Mouse (Mus musculus) myocyte (in vitro differentiated cells): ENCODE measurements around the gene Sc5d. TPM values are rescaled to one million over a fixed set of nuclear protein-coding genes. Genes with fewer than 3 reads are reported as not detected.

Source experiments
- H3K27me3 ChIP-seq: one replicate; pipeline ENCODE4 v1.6.1; 2011; ENCODE audit not compliant: control insufficient read depth, insufficient read depth, insufficient read length
- H3K36me3 ChIP-seq: one replicate; pipeline ENCODE4 v1.6.1; 2011; ENCODE audit not compliant: control insufficient read depth, insufficient read depth
- H3K4me2 ChIP-seq: one replicate; pipeline ENCODE4 v1.6.1; 2011; ENCODE audit warnings: low read depth, control low read depth
- H3K4me3 ChIP-seq: one replicate; pipeline ENCODE4 v1.5.1; 2011; ENCODE audit warnings: mild to moderate bottlenecking, control low read depth, moderate library complexity
- H3K79me2 ChIP-seq: one replicate; pipeline ENCODE4 v1.6.1; 2011; ENCODE audit not compliant: control insufficient read depth, insufficient read depth
- H3ac ChIP-seq: one replicate; pipeline ENCODE4 v1.6.1; 2011; ENCODE audit not compliant: control insufficient read depth, insufficient read length
- CEBPB ChIP-seq: IDR thresholded peaks from 2 replicates; pipeline ENCODE4 v1.6.1; 2011; ENCODE audit warnings: mild to moderate bottlenecking, moderate library complexity; ENCODE audit not compliant: poor library complexity, insufficient read depth, severe bottlenecking
- E2F4 ChIP-seq: IDR thresholded peaks from one replicate; pipeline ENCODE4 v1.6.1; 2011; ENCODE audit warnings: mild to moderate bottlenecking, control low read depth, moderate library complexity; ENCODE audit not compliant: insufficient read depth
- MAX ChIP-seq: IDR thresholded peaks from one replicate; pipeline ENCODE4 v1.6.1; 2011; ENCODE audit warnings: low read depth, mild to moderate bottlenecking, control low read depth
- MYOD1 ChIP-seq, 3 experiments: IDR thresholded peaks; one replicate each; pipeline ENCODE4 v1.6.1; 2011; ENCODE audit warnings: control low read depth in 2 of 3, low read depth in 2 of 3, mild to moderate bottlenecking in 2 of 3, moderate library complexity in 1 of 3; ENCODE audit not compliant: insufficient read length in 2 of 3, control insufficient read depth in 1 of 3
- MYOG ChIP-seq, 3 experiments: IDR thresholded peaks; one replicate each; pipeline ENCODE4 v1.6.1; 2011; ENCODE audit warnings: control low read depth in 2 of 3, low read depth in 2 of 3, mild to moderate bottlenecking in 2 of 3; ENCODE audit not compliant: insufficient read length in 2 of 3, control insufficient read depth in 1 of 3, insufficient read depth in 1 of 3
- POLR2A ChIP-seq: IDR thresholded peaks from one replicate; pipeline ENCODE4 v1.6.1; 2011; ENCODE audit warnings: low read depth, mild to moderate bottlenecking, control low read depth, moderate library complexity; ENCODE audit not compliant: insufficient read length
- POLR2AphosphoS2 ChIP-seq: IDR thresholded peaks from one replicate; pipeline ENCODE4 v1.6.1; 2011; ENCODE audit warnings: low read depth, control low read depth; ENCODE audit not compliant: insufficient read length
- REST ChIP-seq: IDR thresholded peaks from one replicate; pipeline ENCODE4 v1.6.1; 2011; ENCODE audit warnings: mild to moderate bottlenecking, control low read depth, moderate library complexity; ENCODE audit not compliant: insufficient read depth, insufficient read length
- SRF ChIP-seq: IDR thresholded peaks from one replicate; pipeline ENCODE4 v1.6.1; 2011; ENCODE audit warnings: low read depth; ENCODE audit not compliant: control insufficient read depth, insufficient read length
- TCF12 ChIP-seq: IDR thresholded peaks from one replicate; pipeline ENCODE4 v1.6.1; 2011; ENCODE audit warnings: mild to moderate bottlenecking, control low read depth; ENCODE audit not compliant: poor library complexity, insufficient read depth, severe bottlenecking
- TCF3 ChIP-seq: IDR thresholded peaks from one replicate; pipeline ENCODE4 v1.6.1; 2011; ENCODE audit warnings: low read depth, control low read depth; ENCODE audit not compliant: insufficient read length
- USF1 ChIP-seq: IDR thresholded peaks from one replicate; pipeline ENCODE4 v1.6.1; 2011; ENCODE audit warnings: low read depth, mild to moderate bottlenecking, control low read depth, moderate library complexity
- polyA plus RNA-seq: library from polyadenylated mRNA; unstranded; fragments of >200 nt; fragmentation: generic; extraction: Trizol; gene quantifications from one replicate; pipeline ENCODE4 v1.2.1, GENCODE M21; 2012; ENCODE audit warnings: missing spikeins

Gene Sc5d
- polyA plus RNA-seq, 1 experiment = 18.6 TPM

DNA sequence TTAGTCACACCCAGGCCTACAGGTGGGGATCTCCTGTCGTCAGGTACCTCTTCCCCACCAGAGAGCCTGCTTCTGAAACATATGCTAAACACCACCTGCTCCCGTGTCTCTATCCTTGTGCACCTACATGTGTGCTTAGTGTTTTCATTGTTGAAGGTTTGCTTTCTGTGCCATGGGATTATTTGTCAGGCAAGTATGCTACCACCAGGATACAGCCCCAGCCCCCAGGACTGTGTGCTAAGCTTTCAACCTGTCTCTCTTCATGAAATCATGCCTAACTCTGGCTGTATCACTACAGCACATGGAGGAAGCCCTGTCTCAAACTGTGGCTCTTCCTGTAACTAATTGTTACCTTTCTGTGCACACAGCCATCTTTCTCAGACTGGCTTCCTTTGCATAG lies 30.1 kb upstream of the Sc5d start:
- H3K4me3 ChIP-seq = no peak overlapping the region
- no peak for TF ChIP-seq USF1
- no peak for TF ChIP-seq SRF
- TF ChIP-seq POLR2A = no peak
- no peak for TF ChIP-seq MYOD1 (IDR thresholded peaks at IDR 0.05; ENCODE audit: control insufficient read depth in 1 of 3, insufficient read length in 2 of 3, low read depth in 2 of 3)
- no peak for TF ChIP-seq CEBPB
- TF ChIP-seq E2F4 = no peak
- TF ChIP-seq TCF12 = no peak
- TF ChIP-seq POLR2AphosphoS2 = no peak
- no peaks in the 10 kb centered on the region for H3K79me2 ChIP-seq
- H3K27me3 ChIP-seq = peaks cover 13% of the 10 kb centered on the region
- H3K36me3 ChIP-seq = no peaks in the 10 kb centered on the region
- H3ac ChIP-seq = no peak overlapping the region
- no peak overlapping the region for H3K4me2 ChIP-seq

DNA sequence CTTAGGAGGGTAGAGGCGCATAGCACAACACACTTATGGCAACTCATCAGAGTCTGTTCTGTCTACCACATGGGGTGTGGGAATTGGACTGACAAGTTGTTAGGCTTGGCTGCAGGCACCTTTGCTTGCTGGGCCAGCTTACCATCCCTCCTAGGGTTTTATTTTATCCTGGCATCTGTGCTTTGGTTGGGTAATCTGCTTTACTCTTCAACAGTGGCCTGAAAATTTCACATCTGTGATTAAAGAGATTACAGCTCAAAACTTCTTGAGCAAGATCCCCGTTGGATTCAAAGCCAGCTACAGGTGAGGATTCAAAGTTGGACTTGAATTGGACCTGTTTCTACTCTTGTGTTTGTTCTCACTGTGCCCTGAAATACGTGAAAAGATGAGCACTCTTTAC lies 29.5 kb upstream of the Sc5d start:
- no peaks in the 10 kb centered on the region for H3K36me3 ChIP-seq
- H3K4me2 ChIP-seq = no peak overlapping the region
- TF ChIP-seq E2F4 (no peak), MAX (no peak)

DNA sequence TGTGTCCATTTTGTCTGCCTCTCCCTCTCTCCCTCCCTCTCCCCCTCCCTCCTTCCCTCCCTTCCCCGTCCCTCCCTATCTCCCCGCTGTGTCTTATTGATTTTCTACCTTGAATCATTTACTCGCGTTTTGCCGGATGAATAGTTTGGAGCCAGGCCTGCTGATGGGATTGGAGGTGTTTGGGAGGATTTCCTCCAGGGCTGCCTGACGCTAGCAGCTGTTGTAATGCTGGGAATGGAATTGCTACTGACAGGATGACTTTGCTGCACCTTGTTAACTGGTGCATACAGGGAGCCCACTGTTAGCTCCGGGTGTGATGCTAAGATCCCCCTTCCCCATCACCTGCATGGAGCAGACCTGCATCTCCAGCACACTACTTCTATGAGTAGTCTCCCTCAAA lies 29.0 kb upstream of the Sc5d start:
- Histone ChIP-seq H3K27me3 (peaks cover 13% of the 10 kb centered on the region), H3ac (no peak overlapping the region), H3K79me2 (no peaks in the 10 kb centered on the region), H3K4me3 (no peak overlapping the region), H3K4me2 (no peak overlapping the region), H3K36me3 (no peaks in the 10 kb centered on the region)
- TF ChIP-seq TCF3 = no peak
- no peak for TF ChIP-seq MYOG (IDR thresholded peaks at IDR 0.05; ENCODE audit: control insufficient read depth in 1 of 3, insufficient read depth in 1 of 3, insufficient read length in 2 of 3, low read depth in 2 of 3)
- TF ChIP-seq REST = no peak
- TF ChIP-seq CEBPB = no peak
- TF ChIP-seq USF1 = no peak
- TF ChIP-seq POLR2AphosphoS2 = no peak
- no peak for TF ChIP-seq E2F4
- TF ChIP-seq TCF12 = no peak
- no peak for TF ChIP-seq SRF
- no peak for TF ChIP-seq MAX

More for the DNA sequence above, 29.5 kb upstream of the Sc5d start:
- H3K27me3 ChIP-seq = peaks cover 13% of the 10 kb centered on the region
- no peak overlapping the region for H3K4me3 ChIP-seq
- no peaks in the 10 kb centered on the region for H3K79me2 ChIP-seq
- no peak overlapping the region for H3ac ChIP-seq

DNA sequence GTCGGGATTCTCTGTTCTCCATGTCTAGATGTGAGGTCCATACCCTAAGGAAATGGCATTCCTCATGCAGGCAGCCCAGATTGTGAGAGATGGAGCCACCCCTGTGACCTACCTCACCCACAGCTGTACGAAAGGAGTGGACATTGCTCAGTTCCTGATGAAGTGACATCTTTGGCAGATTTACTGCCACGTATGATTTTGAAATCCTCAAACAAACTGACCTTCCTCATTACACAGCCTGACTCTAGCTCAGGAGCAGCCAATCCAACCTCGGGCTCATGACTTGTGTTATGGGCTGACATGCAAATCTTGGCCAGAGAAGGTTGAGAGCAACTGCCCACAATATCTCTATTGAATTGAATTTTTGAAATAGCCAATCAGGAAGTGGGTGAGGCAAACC lies 15.6 kb upstream of the Sc5d start:
- H3K79me2 ChIP-seq = no peaks in the 10 kb centered on the region
- no peak overlapping the region for H3K4me3 ChIP-seq
- TF ChIP-seq MYOD1 (IDR thresholded peaks at IDR 0.05; ENCODE audit: control insufficient read depth in 1 of 3, insufficient read length in 2 of 3, low read depth in 2 of 3) = no peak
- no peak for TF ChIP-seq SRF
- TF ChIP-seq MAX = no peak
- TF ChIP-seq E2F4 = no peak
- no peak for TF ChIP-seq REST
- no peak for TF ChIP-seq MYOG (IDR thresholded peaks at IDR 0.05; ENCODE audit: control insufficient read depth in 1 of 3, insufficient read depth in 1 of 3, insufficient read length in 2 of 3, low read depth in 2 of 3)
- TF ChIP-seq USF1 = no peak
- no peak for TF ChIP-seq POLR2AphosphoS2
- no peak for TF ChIP-seq TCF12
- TF ChIP-seq POLR2A = no peak
- no peak for TF ChIP-seq CEBPB
- no peak for TF ChIP-seq TCF3
- H3ac ChIP-seq = no peak overlapping the region
- H3K4me2 ChIP-seq = no peak overlapping the region
- no peaks in the 10 kb centered on the region for H3K36me3 ChIP-seq
- H3K27me3 ChIP-seq = no peaks in the 10 kb centered on the region

DNA sequence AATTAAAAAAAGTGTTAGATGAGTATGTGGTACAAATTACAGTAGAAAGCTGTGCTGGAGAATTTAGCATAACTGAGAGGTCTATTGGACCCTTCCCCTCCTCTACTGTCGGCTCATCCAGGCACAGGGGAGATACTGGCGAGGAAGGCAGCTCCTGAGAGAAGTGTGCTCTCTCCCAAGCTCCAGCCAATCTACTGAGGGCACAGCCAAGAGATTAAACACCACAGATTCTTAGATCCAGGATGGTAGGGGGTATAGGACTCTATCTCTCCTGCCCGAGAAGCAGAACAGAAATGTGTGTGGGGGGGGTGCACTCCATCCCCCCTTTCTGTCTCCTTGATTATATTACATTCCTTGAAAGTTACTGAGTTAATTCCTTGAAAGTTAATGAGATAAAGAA lies 14.0 kb upstream of the Sc5d start:
- Histone ChIP-seq H3K4me3 (no peak overlapping the region), H3K79me2 (no peaks in the 10 kb centered on the region), H3ac (no peak overlapping the region), H3K27me3 (no peaks in the 10 kb centered on the region), H3K4me2 (no peak overlapping the region), H3K36me3 (no peaks in the 10 kb centered on the region)
- TF ChIP-seq POLR2AphosphoS2 = no peak

DNA sequence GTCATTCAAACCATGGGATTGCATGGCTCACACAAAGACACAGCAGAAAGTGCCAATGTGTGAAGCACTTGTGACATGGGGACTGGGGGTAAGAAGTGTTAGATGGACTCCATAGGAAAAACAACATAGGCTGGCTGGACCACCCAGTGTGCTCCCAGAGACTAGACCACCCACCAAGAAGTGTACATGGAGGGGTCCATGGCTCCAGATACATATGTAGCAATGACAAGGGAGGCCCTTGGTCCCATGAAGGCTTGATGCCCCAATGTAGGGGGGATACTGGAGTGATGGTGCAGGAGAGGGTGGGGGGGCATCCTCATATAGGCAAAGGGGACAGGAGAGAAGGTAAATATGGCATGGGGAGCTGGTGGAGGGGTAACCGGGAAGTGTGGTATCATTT lies 13.6 kb upstream of the Sc5d start:
- no peaks in the 10 kb centered on the region for H3K27me3 ChIP-seq
- TF ChIP-seq TCF3 = no peak
- TF ChIP-seq MAX = no peak
- TF ChIP-seq CEBPB = no peak
- TF ChIP-seq POLR2A = no peak
- TF ChIP-seq REST = no peak
- TF ChIP-seq MYOG (IDR thresholded peaks at IDR 0.05; ENCODE audit: control insufficient read depth in 1 of 3, insufficient read depth in 1 of 3, insufficient read length in 2 of 3, low read depth in 2 of 3) = no peak
- no peak for TF ChIP-seq E2F4
- TF ChIP-seq MYOD1 (IDR thresholded peaks at IDR 0.05; ENCODE audit: control insufficient read depth in 1 of 3, insufficient read length in 2 of 3, low read depth in 2 of 3) = no peak
- TF ChIP-seq POLR2AphosphoS2 = no peak
- TF ChIP-seq SRF = no peak
- TF ChIP-seq USF1 = no peak
- TF ChIP-seq TCF12 = no peak

More for the DNA sequence above, 13.6 kb upstream of the Sc5d start:
- Histone ChIP-seq H3K36me3 (no peaks in the 10 kb centered on the region), H3K4me3 (no peak overlapping the region), H3K79me2 (no peaks in the 10 kb centered on the region), H3K4me2 (no peak overlapping the region), H3ac (no peak overlapping the region)
